Mouse (Mus musculus): ENCODE results near the gene Blvrb.

Blvrb gene

GRCm38 (mm10) chr7:27514961-27515360 lies 67.2 kb downstream of the Blvrb start:
- DNase-seq (ENCODE audit: low read depth) = no peak
